Mouse (Mus musculus): ENCODE results near the gene Chrnb2.

DNA sequence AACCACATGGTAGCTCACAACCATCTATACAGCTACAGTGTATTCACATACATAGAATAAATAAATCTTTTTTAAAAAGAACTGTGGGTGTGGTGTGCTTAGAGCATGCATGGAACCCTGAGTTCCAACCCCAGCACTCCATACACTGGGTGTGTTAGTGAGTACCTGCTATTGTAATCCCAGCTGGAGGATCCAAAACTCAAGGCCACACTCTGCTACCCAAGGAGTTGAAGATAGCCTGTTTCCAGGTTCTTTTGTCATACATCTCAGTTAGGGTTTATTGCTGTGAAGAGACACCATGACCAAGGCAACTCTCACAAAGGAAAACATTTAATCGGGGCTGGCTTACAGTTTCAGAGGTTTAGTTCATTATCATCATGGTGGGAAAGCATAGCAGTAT lies 65.5 kb downstream of the Chrnb2 start:
- TF ChIP-seq FLI1 (IDR thresholded peaks at IDR 0.05; ENCODE audit: low read length) (no peak), GATA1 (IDR thresholded peaks at IDR 0.05; ENCODE audit: borderline replicate concordance, low read length) (no peak)
